Mouse (Mus musculus): Measurements from ENCODE around the gene Gm4491. TPM values are rescaled to one million over a fixed set of nuclear protein-coding genes. Genes with fewer than 3 reads are reported as not detected.

The Gm4491 gene
- not detected in 2 replicates for polyA plus RNA-seq (2014; fragmentation: Nextera tagmentation; extraction: Ambion mirVana)

DNA sequence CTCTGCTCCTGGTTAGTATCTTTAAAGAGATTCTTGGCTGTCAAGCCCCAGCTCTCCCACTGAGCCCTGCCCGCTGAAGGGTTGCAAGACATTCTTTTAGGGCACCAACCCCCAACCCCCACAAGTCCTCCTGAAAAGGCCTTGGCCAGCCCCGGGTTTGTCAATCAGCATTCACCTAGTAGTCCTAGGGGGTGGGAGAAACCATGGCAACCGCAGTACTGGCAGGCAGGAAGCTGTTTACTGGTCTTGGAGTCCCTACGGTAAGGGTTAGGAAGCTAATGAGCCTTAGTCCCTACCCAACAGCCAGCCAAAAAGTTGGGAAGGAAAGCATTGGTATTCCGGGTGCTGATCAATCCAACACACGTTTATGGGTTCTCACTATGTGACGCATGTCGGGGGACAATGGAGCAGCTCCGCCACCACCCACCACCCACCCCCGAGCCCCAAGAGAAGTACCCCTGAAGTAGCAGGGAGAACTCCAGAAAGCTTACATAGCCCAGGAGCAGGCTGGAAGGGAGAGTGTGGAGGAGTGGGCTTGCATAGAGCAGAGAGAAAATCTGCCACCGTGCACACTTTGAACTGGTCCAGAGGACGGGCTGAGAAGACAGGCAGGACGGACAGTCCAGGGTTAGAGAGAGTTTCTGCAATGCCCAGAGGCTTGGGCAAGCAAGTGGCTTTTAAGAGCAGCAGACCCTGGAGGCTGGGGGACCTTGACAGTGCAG is at the start of gene Gm4491:
TSS of gene Gm4491 (minus strand) at position 61 of the 722 bp plus-strand sequence.
- ATAC-seq (replicated peaks; ENCODE audit: low FRiP score) (no peak), DNase-seq (ENCODE audit: low spot score) (no peak)
- no peak within 1 kb of the TSS for H3K4me2 ChIP-seq
- no peak within 1 kb of the TSS for H3K9ac ChIP-seq (ENCODE audit: low read depth, low read length)
- no peak within 1 kb of the TSS for H3K27ac ChIP-seq (ENCODE audit: low read depth, low read length)
- H3K36me3 ChIP-seq (ENCODE audit: control insufficient read depth, insufficient read depth, low read length): no peaks in the 10 kb centered on the region
- WGBS: 31% methylated on average over 13 of the region's 13 CpGs
- no peaks in the 10 kb centered on the region; the same call in 1 of the 2 replicates for H3K27me3 ChIP-seq (replicated peaks; ENCODE audit: control insufficient read depth, insufficient read depth, low read length)
- no peaks in the 10 kb centered on the region for H3K9me3 ChIP-seq (ENCODE audit: control insufficient read depth, low read length)
- H3K4me3 ChIP-seq (ENCODE audit: low read depth, low read length): no peak within 1 kb of the TSS
- H3K4me1 ChIP-seq (replicated peaks; ENCODE audit: control insufficient read depth, insufficient read depth, low read length): no peaks in the 10 kb centered on the region

DNA sequence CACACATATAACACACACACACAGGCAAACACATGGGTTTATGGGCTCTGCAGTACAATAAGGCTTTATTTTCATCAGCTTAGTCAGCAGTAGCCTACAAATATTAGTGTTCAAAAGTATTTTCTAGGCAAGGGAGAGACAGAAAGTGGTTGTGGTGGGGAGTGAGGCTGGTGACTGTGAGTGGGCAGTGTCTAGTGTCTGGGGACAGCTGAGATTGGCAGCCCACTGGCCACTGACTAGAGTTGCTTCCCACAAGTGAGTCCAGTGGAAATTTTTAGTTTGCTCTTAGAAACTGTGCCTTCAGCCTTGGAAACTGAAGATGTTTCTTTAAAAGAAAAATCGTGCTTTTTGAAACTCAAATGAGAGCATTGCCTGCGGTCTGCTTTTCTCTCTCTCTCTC is 46.1 kb upstream of the Gm4491 start:
- H3K27ac ChIP-seq (ENCODE audit: low read depth, low read length): no peak overlapping the region
- ATAC-seq (replicated peaks; ENCODE audit: low FRiP score): no peak
- H3K4me3 ChIP-seq (ENCODE audit: low read depth, low read length): no peak overlapping the region
- peaks cover 4% of the 10 kb centered on the region for H3K4me1 ChIP-seq (replicated peaks; ENCODE audit: control insufficient read depth, insufficient read depth, low read length)
- 56% methylated on average over 2 of the region's 2 CpGs for WGBS
- H3K9me3 ChIP-seq (ENCODE audit: control insufficient read depth, low read length): no peaks in the 10 kb centered on the region
- no peaks in the 10 kb centered on the region; the same call in 1 of the 2 replicates for H3K36me3 ChIP-seq (ENCODE audit: control insufficient read depth, insufficient read depth, low read length)
- no peak for DNase-seq (ENCODE audit: low spot score)
- no peak overlapping the region for H3K4me2 ChIP-seq
- no peak overlapping the region for H3K9ac ChIP-seq (ENCODE audit: low read depth, low read length)
- no peaks in the 10 kb centered on the region for H3K27me3 ChIP-seq (replicated peaks; ENCODE audit: control insufficient read depth, insufficient read depth, low read length)

DNA sequence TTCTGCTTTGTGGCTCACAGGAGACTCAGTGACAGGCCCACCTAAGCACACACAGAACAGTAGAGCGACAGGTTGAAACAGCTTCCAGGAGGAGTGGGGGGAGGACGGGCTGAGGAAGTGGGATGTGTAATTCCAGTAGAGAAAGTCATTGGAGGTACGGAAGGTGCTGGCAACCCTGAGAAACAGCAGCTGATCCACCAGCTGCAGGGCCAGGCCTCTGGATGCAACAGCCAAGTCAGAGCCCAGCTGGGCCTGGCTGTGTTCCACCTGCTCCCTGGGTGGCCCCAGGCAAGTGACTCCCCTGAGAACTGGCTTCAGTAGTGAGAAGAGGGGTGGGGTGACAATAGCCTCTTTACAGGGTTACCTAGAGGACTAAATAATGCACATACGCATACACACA is 45.5 kb upstream of the Gm4491 start:
- ATAC-seq (replicated peaks; ENCODE audit: low FRiP score): no peak
- no peak for DNase-seq (ENCODE audit: low spot score)
- Histone ChIP-seq H3K4me1 (replicated peaks; ENCODE audit: control insufficient read depth, insufficient read depth, low read length) (peaks cover 4% of the 10 kb centered on the region), H3K27ac (ENCODE audit: low read depth, low read length) (no peak overlapping the region), H3K9ac (ENCODE audit: low read depth, low read length) (no peak overlapping the region), H3K4me3 (ENCODE audit: low read depth, low read length) (no peak overlapping the region), H3K36me3 (ENCODE audit: control insufficient read depth, insufficient read depth, low read length) (no peaks in the 10 kb centered on the region; the same call in 1 of the 2 replicates), H3K27me3 (replicated peaks; ENCODE audit: control insufficient read depth, insufficient read depth, low read length) (no peaks in the 10 kb centered on the region), H3K4me2 (no peak overlapping the region), H3K9me3 (ENCODE audit: control insufficient read depth, low read length) (no peaks in the 10 kb centered on the region)
- 76% methylated on average over 4 of the region's 4 CpGs for WGBS

DNA sequence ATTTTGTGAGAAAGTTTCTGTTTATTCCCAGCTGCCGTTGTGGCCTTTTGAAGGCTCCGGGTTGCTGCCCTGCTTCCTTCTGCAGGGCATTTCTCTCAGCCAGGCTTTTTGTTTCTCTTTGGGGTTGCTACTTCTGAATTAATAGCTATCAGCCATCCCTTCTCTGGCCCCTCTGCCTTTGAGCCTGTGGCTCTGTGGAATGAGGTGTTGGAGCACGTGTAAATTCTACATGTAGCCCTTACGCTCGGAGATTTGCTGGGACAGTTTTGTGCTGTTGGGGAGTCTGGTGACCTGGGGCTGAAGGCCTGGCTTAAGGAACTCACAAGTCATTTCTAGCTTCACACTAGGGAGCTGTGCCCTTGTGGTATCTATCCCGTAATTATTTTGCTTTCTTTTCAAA is 39.2 kb upstream of the Gm4491 start:
- no peak overlapping the region for H3K4me2 ChIP-seq
- no peaks in the 10 kb centered on the region for H3K4me1 ChIP-seq (replicated peaks; ENCODE audit: control insufficient read depth, insufficient read depth, low read length)
- DNase-seq (ENCODE audit: low spot score) (no peak), ATAC-seq (replicated peaks; ENCODE audit: low FRiP score) (no peak)
- no peaks in the 10 kb centered on the region for H3K36me3 ChIP-seq (ENCODE audit: control insufficient read depth, insufficient read depth, low read length)
- H3K9me3 ChIP-seq (ENCODE audit: control insufficient read depth, low read length): no peaks in the 10 kb centered on the region
- no peak overlapping the region for H3K27ac ChIP-seq (ENCODE audit: low read depth, low read length)
- H3K9ac ChIP-seq (ENCODE audit: low read depth, low read length): no peak overlapping the region
- H3K27me3 ChIP-seq (replicated peaks; ENCODE audit: control insufficient read depth, insufficient read depth, low read length): no peaks in the 10 kb centered on the region; the same call in 1 of the 2 replicates
- H3K4me3 ChIP-seq (ENCODE audit: low read depth, low read length): no peak overlapping the region
- WGBS: 55% methylated on average over 6 of the region's 6 CpGs

GRCm38 (mm10) chr14:57145741-57146140 is 30.1 kb upstream of the Gm4491 start:
- Histone ChIP-seq H3K27ac (ENCODE audit: low read depth, low read length) (no peak overlapping the region), H3K4me1 (replicated peaks; ENCODE audit: control insufficient read depth, insufficient read depth, low read length) (no peaks in the 10 kb centered on the region), H3K4me2 (no peak overlapping the region), H3K27me3 (replicated peaks; ENCODE audit: control insufficient read depth, insufficient read depth, low read length) (no peaks in the 10 kb centered on the region), H3K36me3 (ENCODE audit: control insufficient read depth, insufficient read depth, low read length) (no peaks in the 10 kb centered on the region), H3K4me3 (ENCODE audit: low read depth, low read length) (no peak overlapping the region), H3K9ac (ENCODE audit: low read depth, low read length) (no peak overlapping the region), H3K9me3 (ENCODE audit: control insufficient read depth, low read length) (no peaks in the 10 kb centered on the region)
- ATAC-seq (replicated peaks; ENCODE audit: low FRiP score): no peak
- no peak for DNase-seq (ENCODE audit: low spot score)
- 37% methylated on average over 4 of the region's 4 CpGs for WGBS

GRCm38 (mm10) chr14:57135265-57135664 is 19.6 kb upstream of the Gm4491 start:
- WGBS: 72% methylated on average over 8 of the region's 8 CpGs

DNA sequence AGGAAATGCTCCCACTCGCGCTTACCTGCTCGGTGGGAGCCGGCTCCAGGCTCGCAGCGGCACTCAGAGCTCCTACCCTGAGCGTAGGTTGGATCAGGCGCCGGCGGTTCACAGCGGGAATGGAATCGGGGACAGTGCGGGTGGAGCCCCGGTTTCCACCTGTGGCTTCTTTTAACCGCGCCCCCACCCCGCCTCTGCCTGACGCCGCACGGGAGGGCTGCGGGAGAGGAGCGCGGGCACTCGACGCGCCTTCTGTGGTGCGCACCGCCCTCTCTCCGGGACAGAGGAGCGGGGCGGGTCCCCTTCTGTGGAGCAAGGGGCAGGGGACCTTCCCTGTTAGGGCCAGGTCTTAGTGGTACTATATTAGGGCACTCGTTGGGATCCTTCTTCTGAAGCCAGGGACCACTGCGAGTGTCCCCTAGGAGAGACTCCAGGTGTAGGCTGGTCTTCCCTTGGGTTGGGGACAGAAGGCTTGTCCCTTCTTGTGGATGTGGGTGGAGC is 17.5 kb upstream of the Gm4491 start, which contains the start of gene Gjb6:
TSS of gene Gjb6 (minus strand) at position 451 of the 501 bp plus-strand sequence.
- H3K27ac ChIP-seq (ENCODE audit: low read depth, low read length): no peak within 1 kb of the TSS
- no peak within 1 kb of the TSS for H3K9ac ChIP-seq (ENCODE audit: low read depth, low read length)
- no peaks in the 10 kb centered on the region for H3K4me1 ChIP-seq (replicated peaks; ENCODE audit: control insufficient read depth, insufficient read depth, low read length)
- H3K36me3 ChIP-seq (ENCODE audit: control insufficient read depth, insufficient read depth, low read length): no peaks in the 10 kb centered on the region
- 5% methylated on average over 32 of the region's 33 CpGs for WGBS
- H3K27me3 ChIP-seq (replicated peaks; ENCODE audit: control insufficient read depth, insufficient read depth, low read length): peaks cover 48% of the 10 kb centered on the region
- no peak for DNase-seq (ENCODE audit: low spot score)
- H3K9me3 ChIP-seq (ENCODE audit: control insufficient read depth, low read length): no peaks in the 10 kb centered on the region
- ATAC-seq (replicated peaks; ENCODE audit: low FRiP score): no peak
- H3K4me3 ChIP-seq (ENCODE audit: low read depth, low read length): peak within 1 kb of the TSS; percentile 21
- H3K4me2 ChIP-seq: peak within 1 kb of the TSS; percentile 57

More at GRCm38 (mm10) chr14:57135265-57135664, 19.6 kb upstream of the Gm4491 start:
- no peak overlapping the region for H3K4me2 ChIP-seq
- no peak overlapping the region for H3K4me3 ChIP-seq (ENCODE audit: low read depth, low read length)
- no peaks in the 10 kb centered on the region for H3K9me3 ChIP-seq (ENCODE audit: control insufficient read depth, low read length)
- H3K27me3 ChIP-seq (replicated peaks; ENCODE audit: control insufficient read depth, insufficient read depth, low read length): peaks cover 48% of the 10 kb centered on the region
- H3K4me1 ChIP-seq (replicated peaks; ENCODE audit: control insufficient read depth, insufficient read depth, low read length): no peaks in the 10 kb centered on the region
- no peaks in the 10 kb centered on the region for H3K36me3 ChIP-seq (ENCODE audit: control insufficient read depth, insufficient read depth, low read length)
- ATAC-seq (replicated peaks; ENCODE audit: low FRiP score): no peak
- H3K27ac ChIP-seq (ENCODE audit: low read depth, low read length): no peak overlapping the region
- H3K9ac ChIP-seq (ENCODE audit: low read depth, low read length): no peak overlapping the region
- no peak for DNase-seq (ENCODE audit: low spot score)

- WGBS: 67% methylated on average over 4 of the region's 4 CpGs
Measured at GRCm38 (mm10) chr14:57127383-57127782, 11.7 kb upstream of the Gm4491 start.

GRCm38 (mm10) chr14:57122295-57122694 is 6.6 kb upstream of the Gm4491 start:
- Histone ChIP-seq H3K36me3 (ENCODE audit: control insufficient read depth, insufficient read depth, low read length) (no peaks in the 10 kb centered on the region), H3K4me2 (no peak overlapping the region), H3K4me3 (ENCODE audit: low read depth, low read length) (no peak overlapping the region), H3K4me1 (replicated peaks; ENCODE audit: control insufficient read depth, insufficient read depth, low read length) (no peaks in the 10 kb centered on the region), H3K27me3 (replicated peaks; ENCODE audit: control insufficient read depth, insufficient read depth, low read length) (no peaks in the 10 kb centered on the region), H3K27ac (ENCODE audit: low read depth, low read length) (no peak overlapping the region), H3K9ac (ENCODE audit: low read depth, low read length) (no peak overlapping the region), H3K9me3 (ENCODE audit: control insufficient read depth, low read length) (no peaks in the 10 kb centered on the region)
- ATAC-seq (replicated peaks; ENCODE audit: low FRiP score) (no peak), DNase-seq (ENCODE audit: low spot score) (no peak)
- 80% methylated on average over 7 of the region's 7 CpGs for WGBS

More at GRCm38 (mm10) chr14:57127383-57127782, 11.7 kb upstream of the Gm4491 start:
- no peak for DNase-seq (ENCODE audit: low spot score)
- H3K4me1 ChIP-seq (replicated peaks; ENCODE audit: control insufficient read depth, insufficient read depth, low read length): no peaks in the 10 kb centered on the region
- H3K4me3 ChIP-seq (ENCODE audit: low read depth, low read length): no peak overlapping the region
- peaks cover 14% of the 10 kb centered on the region for H3K27me3 ChIP-seq (replicated peaks; ENCODE audit: control insufficient read depth, insufficient read depth, low read length)
- no peak overlapping the region for H3K9ac ChIP-seq (ENCODE audit: low read depth, low read length)
- no peaks in the 10 kb centered on the region for H3K36me3 ChIP-seq (ENCODE audit: control insufficient read depth, insufficient read depth, low read length)
- no peaks in the 10 kb centered on the region for H3K9me3 ChIP-seq (ENCODE audit: control insufficient read depth, low read length)
- H3K27ac ChIP-seq (ENCODE audit: low read depth, low read length): no peak overlapping the region
- no peak for ATAC-seq (replicated peaks; ENCODE audit: low FRiP score)
- no peak overlapping the region for H3K4me2 ChIP-seq
